Mouse (Mus musculus) embryonic facial prominence, embryonic 15.5 days (tissue): ENCODE data around the gene Hagh. TPM values are rescaled to one million over a fixed set of nuclear protein-coding genes. Genes with fewer than 3 reads are reported as not detected.

Experiments used
- polyA plus RNA-seq: library from polyadenylated mRNA; unstranded; fragments of >200 nt; fragmentation: Nextera tagmentation; extraction: Ambion mirVana; gene quantifications from 2 replicates; pipeline ENCODE4 v1.2.1, GENCODE M21; 2015

Hagh gene
- polyA plus RNA-seq, 1 experiment from 2014 or later = 47.0 TPM

Other genes starting within 250 kb of the Hagh start
- 57.8 and 64.4 TPM in 2 replicates for gene Tsc2, start 207.5 kb upstream of the Hagh start, polyA plus RNA-seq
- 22.2 and 25.3 TPM in 2 replicates for gene Nthl1, start 207.5 kb upstream of the Hagh start, polyA plus RNA-seq
- 64.4 and 65.9 TPM in 2 replicates for gene Slc9a3r2, start 189.8 kb upstream of the Hagh start, polyA plus RNA-seq
- gene Npw, start 181.7 kb upstream of the Hagh start, polyA plus RNA-seq = 0.36 and 0.56 TPM in 2 replicates
- 23.8 and 26.8 TPM in 2 replicates for gene Zfp598, start 170.5 kb upstream of the Hagh start, polyA plus RNA-seq
- gene Syngr3, start 150.2 kb upstream of the Hagh start, polyA plus RNA-seq = 2.0 and 2.9 TPM in 2 replicates
- 33.1 and 35.2 TPM in 2 replicates for gene Gfer, start 144.0 kb upstream of the Hagh start, polyA plus RNA-seq
- gene Noxo1, start 143.9 kb upstream of the Hagh start, polyA plus RNA-seq = 3.8 and 5.8 TPM in 2 replicates
- gene Tbl3, start 132.5 kb upstream of the Hagh start, polyA plus RNA-seq = 61.3 and 63.4 TPM in 2 replicates
- gene Rnf151, start 122.1 kb upstream of the Hagh start, polyA plus RNA-seq = 0.16 and 0.24 TPM in 2 replicates
- gene Rps2, start 122.0 kb upstream of the Hagh start, polyA plus RNA-seq = 1,508 and 1,594 TPM in 2 replicates
- 223 and 227 TPM in 2 replicates for gene Ndufb10, start 115.7 kb upstream of the Hagh start, polyA plus RNA-seq
- gene Rpl3l, start 112.3 kb upstream of the Hagh start, polyA plus RNA-seq = not detected in 2 replicates
- gene Msrb1, start 103.5 kb upstream of the Hagh start, polyA plus RNA-seq = 26.6 and 27.9 TPM in 2 replicates
- gene Hs3st6, start 87.2 kb upstream of the Hagh start, polyA plus RNA-seq = 26.4 and 30.4 TPM in 2 replicates
- 0.09 and 0.16 TPM in 2 replicates for gene Meiob, start 35.9 kb upstream of the Hagh start, polyA plus RNA-seq
- gene Fahd1, start 10.2 kb downstream of the Hagh start, polyA plus RNA-seq = 19.1 and 19.8 TPM in 2 replicates
- 0.43 and 1.1 TPM in 2 replicates for gene Igfals, start 25.9 kb downstream of the Hagh start, polyA plus RNA-seq
- gene Nubp2, start 46.2 kb downstream of the Hagh start, polyA plus RNA-seq = 48.9 and 49.6 TPM in 2 replicates
- 43.5 and 45.3 TPM in 2 replicates for gene Spsb3, start 46.5 kb downstream of the Hagh start, polyA plus RNA-seq
- 28.5 and 32.6 TPM in 2 replicates for gene Eme2, start 54.9 kb downstream of the Hagh start, polyA plus RNA-seq
- 86.8 and 92.3 TPM in 2 replicates for gene Mrps34, start 55.0 kb downstream of the Hagh start, polyA plus RNA-seq
- 48.2 and 52.0 TPM in 2 replicates for gene Nme3, start 56.4 kb downstream of the Hagh start, polyA plus RNA-seq
- 36.4 and 38.3 TPM in 2 replicates for gene Mapk8ip3, start 96.8 kb downstream of the Hagh start, polyA plus RNA-seq
- 148 and 166 TPM in 2 replicates for gene Jpt2, start 120.5 kb downstream of the Hagh start, polyA plus RNA-seq
- gene Cramp1l, start 175.6 kb downstream of the Hagh start, polyA plus RNA-seq = 7.2 and 7.8 TPM in 2 replicates
- gene Ift140, start 175.9 kb downstream of the Hagh start, polyA plus RNA-seq = 19.4 and 19.8 TPM in 2 replicates
- gene Tmem204, start 243.4 kb downstream of the Hagh start, polyA plus RNA-seq = 29.8 and 32.5 TPM in 2 replicates